Mouse (Mus musculus): ENCODE measurements around the gene Mrpl46.

Gene Mrpl46

DNA sequence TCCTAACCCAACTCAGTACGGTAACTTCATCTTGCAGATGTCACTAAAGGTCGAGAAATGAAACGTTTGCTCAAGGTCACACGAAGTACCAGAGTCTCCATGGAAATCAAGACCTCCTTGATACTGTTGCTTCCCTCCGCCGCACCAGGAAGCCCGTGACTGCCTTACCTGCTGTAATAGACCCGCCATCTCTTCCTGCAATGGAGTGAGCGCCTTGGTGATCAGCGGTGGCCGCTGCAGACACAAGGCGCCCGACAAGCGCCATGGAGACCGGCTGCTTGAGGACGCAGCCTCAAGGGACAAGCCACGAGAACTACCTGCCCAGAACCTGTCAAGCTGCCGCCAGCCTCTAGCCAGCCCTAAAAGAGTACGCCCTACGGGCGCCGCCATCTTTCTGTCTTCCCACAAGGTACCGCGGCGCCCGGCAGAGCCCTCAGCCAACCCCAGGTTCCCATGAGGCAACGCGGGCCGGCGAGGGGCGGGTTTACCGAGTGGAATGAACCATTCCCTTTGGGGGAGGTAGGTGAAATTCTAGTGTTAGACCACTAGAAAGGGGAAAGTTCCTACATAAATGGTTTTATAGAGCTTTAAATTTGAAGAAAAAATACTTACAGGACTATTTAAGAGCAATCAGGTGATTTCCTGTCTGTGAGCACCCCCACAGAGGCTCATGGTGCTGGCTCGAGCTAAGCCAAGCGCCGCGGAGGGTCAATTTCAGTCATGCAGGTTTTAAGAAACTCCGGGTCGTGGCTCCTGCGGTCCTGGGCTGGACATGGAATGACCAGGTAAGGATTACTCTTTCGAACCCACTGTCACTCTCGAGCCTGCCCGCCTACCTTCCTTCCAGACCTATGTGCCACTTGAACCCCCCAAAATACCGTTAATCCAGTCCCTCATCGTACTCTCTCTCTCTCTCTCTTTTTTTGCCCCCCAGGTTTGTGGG lies at the start of gene Mrpl46, which contains the start of gene Mrps11:
TSS of gene Mrpl46 (minus strand) at position 893 of the 943 bp plus-strand sequence.
TSS of gene Mrps11 (plus strand) at position 481 of the 943 bp plus-strand sequence.
- peak; percentile 87 to 88 for DNase-seq

DNA sequence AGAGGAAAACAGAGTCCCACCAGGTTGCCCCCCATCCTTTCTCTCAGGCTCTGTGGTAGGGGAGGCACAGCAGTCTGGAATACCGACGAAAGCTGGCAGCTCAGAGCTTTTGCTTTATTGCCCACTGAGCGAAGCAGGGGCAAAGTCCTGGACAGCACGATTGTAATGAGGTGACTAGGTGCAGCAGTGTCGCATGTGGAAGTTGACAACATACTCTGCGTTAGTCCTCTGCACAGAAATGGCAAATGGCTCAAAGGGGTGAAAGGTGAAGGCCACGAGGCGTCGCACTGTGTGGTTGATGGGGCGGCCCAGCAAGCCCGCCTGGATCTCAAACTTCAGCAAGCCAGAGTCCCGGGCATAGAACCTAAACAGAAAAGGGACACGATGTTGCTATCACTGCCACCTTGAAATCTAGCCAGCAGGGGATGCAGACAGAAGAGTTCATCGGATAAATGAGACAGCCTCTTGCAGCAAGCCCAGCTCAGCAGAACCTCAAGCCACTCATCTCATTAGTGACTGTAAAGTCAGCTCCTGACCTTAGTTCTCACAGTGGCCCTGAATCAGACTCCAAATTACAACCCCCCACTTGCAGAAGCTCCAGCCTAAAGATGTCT lies 44.5 kb upstream of the Mrpl46 start:
- peak in 1 of 2 experiments; percentile 43 for DNase-seq

DNA sequence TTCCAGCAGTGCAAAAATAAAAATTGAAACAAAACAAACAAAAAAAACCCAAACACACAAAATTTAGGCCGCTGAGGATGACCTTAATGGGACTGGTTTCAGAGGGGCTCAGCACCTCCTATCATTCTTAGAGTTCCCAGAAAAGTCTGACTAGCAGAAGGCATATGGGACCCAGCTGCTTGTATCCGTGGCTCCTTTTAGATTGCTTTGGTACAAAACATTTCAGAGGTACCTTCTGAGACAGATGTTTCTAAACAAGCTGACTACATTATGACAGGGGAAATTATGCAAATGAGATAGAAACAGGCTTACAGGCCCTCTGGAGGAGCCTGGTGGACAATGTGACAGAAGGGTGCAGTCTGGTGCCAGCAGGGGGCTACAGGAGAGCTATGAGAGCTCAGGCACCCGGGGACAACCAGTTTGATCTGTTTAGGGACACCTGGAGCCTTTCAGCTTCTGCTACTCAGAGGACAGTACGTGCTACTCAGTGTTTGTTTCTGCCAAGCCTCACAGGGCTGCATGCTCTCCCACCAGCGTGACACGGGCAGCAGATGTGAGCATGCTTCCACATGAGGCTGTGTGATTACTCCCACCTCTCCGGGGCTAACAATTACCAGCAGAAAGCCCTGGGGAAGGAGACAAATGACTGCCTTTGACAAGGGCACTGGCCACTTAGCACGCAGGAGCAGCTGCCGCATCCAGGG lies 43.5 kb upstream of the Mrpl46 start:
- DNase-seq, result peak; percentile 19 to 67

DNA sequence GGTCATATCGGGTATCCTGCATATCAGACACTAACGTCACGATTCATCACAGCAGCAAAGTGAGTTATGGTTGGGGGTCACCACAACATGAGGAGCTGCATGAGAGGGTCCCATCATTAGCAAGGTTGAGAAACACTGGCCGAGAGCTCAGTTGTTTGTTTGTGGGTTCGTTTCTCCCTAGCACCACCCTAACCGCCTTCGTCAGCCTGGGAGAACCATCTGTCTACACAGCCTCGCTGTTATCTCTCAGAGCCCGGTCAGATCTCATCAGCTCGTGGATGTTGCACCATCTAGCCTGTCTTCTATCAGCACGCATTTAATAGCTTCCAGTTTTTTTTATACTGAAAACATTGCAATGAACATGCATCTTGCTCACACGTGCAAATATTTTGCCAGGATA lies 35.0 kb upstream of the Mrpl46 start:
- no peak for DNase-seq

DNA sequence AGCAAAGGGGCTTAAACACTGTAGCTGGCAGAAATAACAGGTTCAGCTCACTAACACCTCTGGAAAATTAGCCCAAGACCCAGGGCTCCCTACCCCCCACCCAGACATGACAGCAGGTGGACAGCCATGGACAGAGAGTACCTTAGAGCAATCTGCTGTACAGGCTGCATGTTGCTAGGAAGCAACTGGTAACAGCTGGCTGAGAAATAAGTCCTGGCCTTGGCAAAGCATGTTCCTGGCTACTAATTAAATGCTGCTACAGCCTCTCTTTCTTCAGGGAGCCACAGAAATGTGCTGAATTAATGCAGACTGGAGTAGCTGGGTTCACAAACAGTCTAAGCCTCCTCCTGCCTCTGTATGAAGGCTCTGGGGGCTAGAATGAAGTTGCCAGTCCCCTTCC lies 31.4 kb upstream of the Mrpl46 start:
- no peak for DNase-seq

DNA sequence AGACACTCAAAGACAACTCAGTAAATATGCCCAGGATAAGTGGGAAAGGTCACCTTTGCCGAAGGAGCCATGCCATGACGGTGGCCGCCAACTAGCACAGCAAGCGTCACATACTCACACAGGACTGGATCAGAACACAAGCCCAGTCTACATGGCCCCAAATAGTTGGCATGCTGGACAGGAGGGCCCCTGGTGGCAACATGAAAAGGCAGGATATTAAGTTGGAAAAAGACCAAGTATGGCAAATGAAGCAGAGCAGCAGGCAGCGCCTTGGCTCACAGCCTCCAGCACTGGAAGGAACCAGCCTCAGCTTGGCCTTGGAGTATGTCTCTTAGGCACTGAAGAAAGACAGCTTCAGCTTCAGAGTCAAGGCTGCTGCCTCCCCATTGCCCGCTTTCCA lies 30.5 kb upstream of the Mrpl46 start:
- DNase-seq, result no peak

DNA sequence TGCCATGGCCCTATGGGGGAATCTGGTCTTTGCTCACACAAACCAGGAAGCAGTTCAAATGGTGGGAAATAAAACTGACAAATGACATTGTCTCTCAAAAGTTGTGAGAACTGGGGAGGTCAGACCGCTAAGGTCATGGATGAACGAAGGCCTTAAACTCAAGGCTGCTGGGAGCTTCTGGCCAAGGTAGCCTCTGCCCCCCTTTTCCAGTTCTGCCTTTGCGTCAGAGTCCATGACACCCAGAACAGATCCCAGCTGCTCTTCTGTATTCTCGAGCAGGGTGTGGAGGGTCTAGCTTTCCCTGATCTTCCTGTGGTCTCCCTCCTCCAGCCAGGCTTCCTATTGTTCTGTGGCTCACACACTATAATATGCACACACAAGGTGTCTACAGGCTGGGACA lies 23.9 kb upstream of the Mrpl46 start:
- no peak for DNase-seq

DNA sequence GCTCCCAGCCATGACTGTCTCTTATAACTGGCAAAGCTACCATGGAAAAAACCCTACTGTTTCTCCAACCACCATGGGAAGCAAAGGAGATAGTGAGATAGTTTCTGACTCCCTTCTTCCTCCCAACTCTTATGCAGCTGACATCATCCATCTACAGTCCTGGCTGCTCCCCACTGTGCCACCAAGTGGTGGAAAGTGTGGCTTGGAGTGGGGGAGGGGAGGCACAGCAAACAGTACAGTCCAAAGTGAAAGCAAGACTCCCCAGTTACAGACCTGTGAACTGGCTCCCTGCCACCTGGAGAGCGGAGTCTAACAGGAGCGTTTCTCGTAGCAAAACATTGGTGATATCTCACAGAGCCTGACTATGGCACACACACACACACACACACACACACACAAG lies 20.5 kb upstream of the Mrpl46 start:
- peak in 1 of 2 experiments; percentile 36 for DNase-seq

DNA sequence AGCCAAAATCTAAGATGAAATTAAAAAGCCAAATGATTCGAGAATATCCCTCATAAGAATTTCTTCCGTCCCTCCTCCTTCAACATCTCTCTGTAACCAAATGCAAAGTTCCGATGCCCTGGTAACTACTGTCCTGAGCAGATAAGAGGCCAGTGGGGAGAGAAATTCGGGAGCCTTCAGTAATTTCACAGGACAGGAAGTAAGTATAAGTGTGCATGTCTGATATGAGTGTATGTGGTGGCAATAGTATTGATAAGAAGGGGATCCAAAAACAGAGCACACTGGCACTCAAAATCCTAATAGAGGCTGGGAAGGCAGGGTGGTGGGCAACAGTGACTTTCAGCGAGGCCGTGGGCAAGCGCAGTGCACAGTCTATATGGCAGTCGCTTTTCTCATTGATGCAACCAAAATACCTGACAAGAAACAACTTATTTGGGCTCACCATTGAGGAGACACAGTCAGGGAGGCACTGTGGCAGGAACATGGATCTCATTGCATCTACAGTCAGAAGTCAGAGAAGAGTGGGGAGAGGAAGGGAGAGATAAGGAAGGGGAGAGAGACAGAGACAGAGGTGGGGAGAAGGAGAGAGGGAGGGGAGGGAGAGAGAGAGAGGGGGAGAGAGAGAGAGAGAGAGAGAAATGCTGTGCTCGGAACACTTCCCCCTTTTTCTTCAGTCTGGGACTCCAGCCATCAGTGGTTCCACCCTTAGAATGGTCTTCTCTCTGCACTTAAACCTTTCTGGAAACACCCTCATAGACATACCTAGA lies 16.6 kb upstream of the Mrpl46 start:
- DNase-seq, result no peak

DNA sequence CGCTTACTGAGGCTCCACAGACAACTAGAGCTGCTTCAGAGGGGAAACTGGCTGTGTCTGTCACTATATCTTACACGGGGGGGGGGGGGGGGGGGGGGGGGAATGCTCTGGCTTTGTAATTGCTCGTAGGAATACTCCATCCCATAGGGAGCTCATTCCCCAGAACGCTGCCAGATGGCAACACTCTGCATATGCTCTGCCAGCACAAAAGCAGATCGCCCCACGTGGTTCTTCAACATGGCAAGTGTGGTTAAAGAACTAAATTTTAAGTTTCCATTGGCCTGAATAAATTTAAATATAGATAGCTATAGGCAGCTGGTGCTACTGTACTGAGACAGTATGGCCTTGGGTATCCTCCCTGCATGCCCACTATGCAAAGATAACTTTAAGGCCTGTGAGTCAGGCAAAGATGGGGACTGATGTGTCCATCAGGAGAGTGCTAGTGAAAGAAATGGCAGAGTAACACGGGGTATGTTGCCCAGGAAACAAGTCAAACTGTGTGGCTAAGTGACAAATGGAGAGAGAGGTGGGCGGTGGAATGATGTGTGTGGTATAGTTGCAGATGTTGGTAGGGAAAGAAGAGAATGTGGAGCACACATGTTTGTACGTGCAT lies 14.6 kb upstream of the Mrpl46 start:
- no peak for DNase-seq

DNA sequence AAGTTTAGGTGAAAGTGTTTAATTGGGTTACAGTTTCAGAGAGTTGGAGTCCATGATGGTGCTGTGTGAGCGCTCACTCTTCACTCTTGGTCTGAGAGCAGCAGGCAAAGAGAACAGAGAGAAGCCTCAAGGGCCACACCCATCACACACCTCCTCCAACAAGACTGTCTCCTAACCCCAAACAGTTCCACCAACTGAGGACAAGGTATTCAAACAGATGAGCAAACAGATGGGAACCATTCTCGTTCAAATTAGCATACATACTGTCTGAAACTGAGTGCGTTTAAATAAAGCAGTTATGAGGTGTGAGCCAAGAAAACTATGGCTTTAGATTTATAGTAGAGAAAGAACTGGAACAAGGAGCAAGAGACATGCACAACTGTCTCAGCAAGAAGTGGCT lies 13.3 kb upstream of the Mrpl46 start:
- no peak for DNase-seq

DNA sequence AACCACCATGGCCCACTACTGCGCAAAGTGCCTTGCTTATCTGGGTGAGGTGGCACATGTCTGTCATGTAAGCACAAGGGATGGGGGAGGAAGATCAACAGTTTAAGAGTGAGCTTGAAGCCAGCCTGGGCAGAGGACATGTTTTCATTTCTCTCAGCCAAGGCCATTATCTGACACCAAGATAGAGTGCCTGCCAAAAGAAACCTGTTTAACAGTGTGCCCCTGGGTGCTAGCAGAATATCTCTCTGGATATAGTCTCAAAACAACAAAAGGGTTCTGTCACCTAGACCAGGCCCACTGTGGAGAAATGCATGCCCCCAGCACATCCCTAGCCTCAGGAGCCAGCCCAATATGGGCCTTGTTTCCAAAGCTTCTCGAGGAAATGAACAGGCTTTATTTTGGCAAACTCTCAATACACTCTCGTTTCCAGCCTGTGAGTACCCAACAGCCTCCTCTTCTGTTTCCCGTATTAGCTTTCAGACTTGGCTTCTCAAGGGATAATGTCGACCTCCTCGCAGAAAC lies 11.3 kb upstream of the Mrpl46 start:
- no peak for DNase-seq

DNA sequence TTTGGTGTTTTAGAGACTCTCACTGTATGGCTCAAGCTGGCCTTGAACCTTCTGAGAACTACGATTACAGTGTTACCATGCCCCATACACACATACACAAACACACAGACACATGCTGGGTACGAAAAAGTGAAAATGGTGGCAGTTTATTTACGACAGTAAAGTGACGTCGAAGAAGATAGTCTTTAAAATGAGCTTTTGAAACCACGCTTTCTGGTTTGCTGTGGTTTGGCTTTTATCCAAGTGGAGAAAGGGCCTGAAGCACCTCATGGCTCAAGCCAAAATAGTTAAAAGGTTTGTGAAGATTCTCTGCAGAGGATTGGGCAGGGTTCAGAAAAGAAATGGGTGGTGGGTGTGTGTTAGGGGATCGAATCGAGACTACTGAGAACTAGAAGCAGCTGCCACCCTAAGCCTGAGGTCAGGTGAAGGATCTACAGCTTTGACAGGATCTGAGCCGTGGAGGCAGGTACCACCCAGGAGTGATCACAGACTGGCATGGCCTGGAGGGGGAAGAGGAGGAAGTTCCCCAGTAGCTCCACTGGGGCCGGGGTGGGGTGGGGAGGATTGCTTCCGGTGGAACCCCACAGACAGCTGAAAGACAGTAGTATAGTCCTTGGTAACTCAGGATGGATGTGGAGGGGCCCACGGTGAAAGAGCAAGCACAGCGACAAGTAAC lies 10.7 kb upstream of the Mrpl46 start:
- no peak for DNase-seq

DNA sequence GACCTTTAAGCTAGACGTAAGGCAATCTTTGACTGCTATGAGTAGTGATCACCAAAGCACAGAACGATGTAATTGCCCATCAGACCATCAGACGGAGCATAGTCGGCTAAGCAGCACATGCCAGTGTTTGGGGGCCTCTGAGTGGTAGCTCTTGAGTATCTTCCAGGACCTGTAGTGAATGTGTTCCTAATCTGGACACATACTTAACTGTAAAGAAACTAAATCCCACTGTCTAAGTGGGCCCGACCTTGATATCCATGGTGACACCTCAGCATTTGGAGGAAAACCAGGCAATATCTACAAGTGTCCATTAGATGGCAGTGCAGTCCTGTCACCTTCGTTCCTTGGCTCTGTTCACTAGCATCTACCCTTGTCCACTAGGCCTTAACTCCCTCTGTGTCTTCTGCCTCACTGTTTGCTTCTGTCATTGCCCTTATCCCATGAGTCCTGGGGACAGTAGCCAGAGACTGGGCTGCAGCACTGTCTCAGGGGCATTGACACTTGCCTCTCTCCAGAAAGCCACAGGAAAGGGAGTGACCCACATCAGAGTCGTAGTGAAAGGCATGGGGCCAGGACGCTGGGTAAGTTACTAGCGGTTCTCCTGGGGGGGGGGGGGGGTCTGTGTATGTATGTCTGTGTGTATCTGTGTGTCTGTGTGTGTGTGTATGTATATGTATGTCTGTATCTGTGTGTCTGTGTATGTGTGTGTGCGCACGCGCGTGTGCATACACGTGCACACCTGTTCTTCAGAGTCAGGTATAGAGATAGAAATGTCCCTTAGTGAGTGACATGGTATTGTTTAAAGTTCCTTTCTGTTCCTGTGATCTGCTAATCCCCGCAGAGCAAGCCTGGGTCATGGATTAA lies 8.3 kb upstream of the Mrpl46 start:
- peak in 1 of 2 experiments; percentile 55 for DNase-seq

DNA sequence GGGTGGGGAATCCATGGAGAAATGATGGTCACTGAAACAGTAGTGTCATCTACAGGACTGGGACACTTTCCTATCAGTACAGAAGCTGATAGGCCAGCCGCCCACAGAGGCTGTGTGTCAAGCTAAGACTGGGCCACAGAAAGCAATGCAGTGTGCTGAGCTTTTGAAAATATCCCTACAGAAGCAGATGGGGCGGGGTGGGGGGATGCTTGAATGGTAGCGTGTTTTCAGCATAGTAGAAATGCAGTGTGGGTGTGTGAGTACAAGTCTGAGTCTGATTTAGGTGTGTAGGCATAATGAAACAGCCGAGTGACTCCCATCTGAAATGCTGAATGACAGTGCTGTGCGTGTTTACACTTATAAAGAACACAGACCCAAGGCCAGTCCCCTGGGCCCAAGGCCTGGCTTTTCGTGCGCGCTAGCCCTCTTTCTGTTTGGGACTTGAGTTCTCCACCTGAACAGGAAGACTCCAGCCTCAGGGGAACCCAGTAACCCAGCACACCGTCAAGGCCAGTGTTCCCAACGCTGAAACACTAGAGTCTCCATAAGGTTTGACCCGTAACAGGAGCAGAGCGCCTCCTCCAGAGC lies 4.6 kb upstream of the Mrpl46 start:
- DNase-seq, result no peak

DNA sequence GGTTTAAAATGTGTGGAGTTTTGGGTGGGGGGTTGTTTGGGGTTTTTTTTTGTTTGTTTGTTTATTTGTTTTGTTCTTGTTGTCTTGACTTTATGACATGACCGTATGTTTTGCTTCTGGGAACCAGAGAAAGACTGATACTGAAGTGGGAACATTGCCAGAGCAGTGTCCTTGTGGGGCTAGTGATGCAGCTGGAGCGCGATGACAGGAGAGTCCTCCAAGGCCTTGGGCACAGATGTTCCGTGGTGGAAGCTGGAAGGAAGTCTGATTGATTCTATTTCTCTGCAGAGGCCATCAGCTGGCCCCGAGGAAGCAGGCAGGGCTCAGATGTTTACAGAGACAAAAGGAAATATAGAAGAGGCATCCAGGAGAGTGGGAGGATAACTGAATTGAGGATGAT lies 2.6 kb upstream of the Mrpl46 start:
- no peak for DNase-seq

DNA sequence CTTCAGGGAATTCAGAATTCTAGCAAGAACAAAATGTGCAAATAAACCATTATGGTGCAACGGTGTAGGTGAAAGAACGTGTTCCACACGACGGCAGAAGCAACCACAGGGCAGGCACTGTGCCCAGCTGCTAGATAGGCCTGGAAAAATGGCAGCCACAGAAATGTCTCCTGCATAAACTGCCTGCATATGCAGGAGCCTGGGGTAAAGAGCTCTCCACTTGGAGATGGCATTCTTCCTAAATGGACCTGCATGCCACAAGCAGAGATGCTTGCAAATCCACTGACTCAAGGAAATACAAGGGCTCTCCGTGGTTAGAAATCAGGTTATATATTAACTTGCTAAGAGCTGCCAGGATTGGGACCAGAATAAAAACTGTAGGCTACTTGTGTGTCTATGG lies 4.6 kb downstream of the Mrpl46 start:
- DNase-seq, result no peak

DNA sequence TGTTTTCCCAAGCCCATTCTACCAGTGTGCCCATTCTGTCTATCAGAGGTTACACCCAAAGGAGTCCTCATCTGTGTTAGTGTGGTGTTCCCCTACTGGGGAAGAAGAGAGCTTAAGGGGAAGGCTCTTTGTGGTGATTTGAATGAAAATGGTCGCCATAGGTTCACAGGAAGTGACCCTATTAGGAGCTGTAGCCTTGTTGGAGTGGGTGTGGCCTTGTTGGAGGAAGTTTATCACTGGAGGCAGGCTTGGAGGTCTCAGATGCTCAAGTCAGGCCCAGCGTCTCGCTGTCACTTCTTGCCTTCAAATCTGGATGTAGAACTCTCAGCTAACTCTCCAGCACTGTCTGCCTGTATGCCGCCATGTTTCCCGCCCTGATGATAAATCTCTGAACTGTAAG lies 12.4 kb downstream of the Mrpl46 start:
- no peak for DNase-seq

DNA sequence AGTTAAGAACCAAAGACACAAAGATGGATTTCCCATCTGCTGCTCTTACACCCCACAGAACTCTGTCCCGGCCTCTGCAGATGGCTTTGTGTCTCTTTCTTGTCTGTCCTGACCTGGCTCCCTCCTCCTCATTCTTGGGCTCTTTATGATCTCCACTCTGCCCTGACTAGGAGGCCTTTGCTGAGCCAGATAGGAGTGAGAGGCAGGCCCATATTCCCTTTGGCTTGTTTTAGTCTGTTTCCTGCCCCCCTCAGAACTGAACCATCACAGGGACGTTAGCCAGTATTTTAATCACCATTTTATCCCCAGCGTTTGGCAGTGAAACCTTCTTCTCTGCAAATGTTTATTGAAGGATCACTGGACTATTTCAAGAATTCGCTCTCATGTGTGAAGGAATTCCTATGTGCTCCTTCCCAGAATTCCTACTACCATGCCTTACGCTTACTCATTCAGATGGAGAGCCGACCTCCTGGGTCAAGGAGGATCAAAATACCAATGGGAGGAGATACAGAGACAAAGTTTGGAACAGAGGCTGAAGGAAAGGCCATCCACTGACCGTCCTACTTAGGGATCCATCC lies 14.2 kb downstream of the Mrpl46 start:
- DNase-seq, result no peak

All from lung, postnatal 4 days (tissue).